ENCODE assay signal across 9 mouse cellular contexts in the genomic region with DNA sequence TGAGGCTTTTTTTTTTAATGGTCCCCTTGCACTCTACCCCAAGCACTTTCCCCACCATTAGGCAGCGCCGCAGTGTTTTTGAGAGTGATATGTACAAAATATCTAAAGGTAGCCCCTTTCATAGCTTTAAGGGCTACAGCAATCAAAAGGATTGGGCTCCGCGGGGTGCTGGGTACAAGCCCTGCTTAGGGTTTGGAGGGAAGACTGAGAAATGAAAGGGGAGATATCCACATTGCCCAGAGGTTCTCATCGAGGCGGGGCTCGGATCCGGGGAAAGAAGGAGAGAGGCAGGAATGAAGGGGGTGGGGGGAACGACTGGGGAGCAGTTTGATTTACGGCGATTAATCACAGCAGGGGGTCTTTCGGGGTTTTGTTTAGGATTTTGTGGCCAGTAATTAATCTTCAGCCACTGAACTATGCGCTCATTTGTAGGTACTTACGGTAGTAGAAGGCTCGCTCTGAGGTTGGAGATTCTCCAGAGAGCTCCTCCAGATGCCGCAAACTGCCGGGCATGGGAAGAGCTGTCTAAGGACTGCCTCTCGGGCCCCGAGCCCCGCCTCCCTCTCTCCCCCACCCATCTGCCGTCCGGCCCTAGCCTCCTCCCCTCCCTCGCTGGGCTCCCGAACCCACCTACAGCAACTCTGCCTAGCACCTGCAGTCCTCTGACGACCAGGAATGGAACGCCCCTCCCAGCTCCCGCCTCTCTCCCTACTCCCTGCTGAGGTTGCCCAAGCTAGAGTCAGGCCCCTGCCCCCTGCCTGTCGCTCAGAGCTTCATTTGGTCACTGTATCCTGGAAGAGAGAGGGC. TPM values are rescaled to one million over a fixed set of nuclear protein-coding genes. Genes with fewer than 3 reads are reported as not detected.
DNase-seq lines count a peak whose midpoint lies in the region; ATAC-seq and TF ChIP-seq lines count a peak whose summit lies in the region.
"Had no signal": no experiment of that assay in that cellular context is flagged by ENCODE, and none has a peak within 500 bp of the region (broad histone marks: within the 10 kb centered on the region; RNA-seq: fewer than 3 reads in every experiment).

A gene (minus strand): TSS at position 537 of the 807 bp plus-strand sequence.

- peak within 1 kb of the TSS; percentile 69 for H3K4me2 ChIP-seq in heart, embryonic 14.5 days (ENCODE audit: low read length)

- no peaks in the 10 kb centered on the region for H3K36me3 ChIP-seq in heart, embryonic 14.5 days (ENCODE audit: control insufficient read depth, insufficient read depth, low read length)

- DNase-seq in cerebellum, adult 2 months = peak; percentile 5 to 9
- DNase-seq in cerebellum, adult 9-10 months = no peak
- peak; percentile 34 for DNase-seq in embryo, embryonic 11.5 days (ENCODE audit: low read depth, low spot score)
- peak; percentile 25 for DNase-seq in kidney, postnatal 14 days
- DNase-seq in lung, adult 2 months = peak; percentile 4
- peak; percentile 68 for DNase-seq in retina, embryonic 14.5 days (ENCODE audit: low spot score)

- no peaks in the 10 kb centered on the region for H3K4me1 ChIP-seq in cerebellum, adult 2 months (ENCODE audit: control insufficient read depth, insufficient read depth, low read length)
- H3K4me1 ChIP-seq in heart, embryonic 14.5 days (ENCODE audit: control insufficient read depth in 2 of 2, insufficient read depth in 2 of 2, low read length in 2 of 2) = no peaks in the 10 kb centered on the region
- H3K4me1 ChIP-seq in lung, adult 2 months (ENCODE audit: control insufficient read depth, insufficient read depth, low read length) = no peaks in the 10 kb centered on the region

- H3K27me3 ChIP-seq in cerebellum, adult 2 months (ENCODE audit: control insufficient read depth, insufficient read depth, low read length) = no peaks in the 10 kb centered on the region
- H3K27me3 ChIP-seq in heart, embryonic 14.5 days (ENCODE audit: control insufficient read depth, insufficient read depth, low read length) = no peaks in the 10 kb centered on the region

- H3K4me3 ChIP-seq in cerebellum, adult 2 months (replicated peaks; ENCODE audit: insufficient read depth, low read depth, low read length) = peak within 1 kb of the TSS; percentile 49
- peak within 1 kb of the TSS; percentile 26 to 36 for H3K4me3 ChIP-seq in heart, embryonic 14.5 days (ENCODE audit: control insufficient read depth in 1 of 2, insufficient read depth in 1 of 2, low read depth in 1 of 2, low read length in 2 of 2)
- peak within 1 kb of the TSS; percentile 23 for H3K4me3 ChIP-seq in lung, adult 2 months (replicated peaks; ENCODE audit: extremely low read depth, low read depth, low read length)

- no peak within 1 kb of the TSS; the same call in 1 of the 2 replicates for H3K9ac ChIP-seq in heart, embryonic 14.5 days (ENCODE audit: low read length)

- ATAC-seq in heart, embryonic 14.5 days (ENCODE audit: insufficient number of reproducible peaks, insufficient read depth, low FRiP score, low read depth) = peak; percentile 71
- ATAC-seq in erythroid progenitor cell, adult 5-6 weeks (replicated peaks; ENCODE audit: low FRiP score, poor library complexity, severe bottlenecking) = no peak

- H3K9me3 ChIP-seq in heart, embryonic 14.5 days (ENCODE audit: control insufficient read depth, low read length) = no peaks in the 10 kb centered on the region

- TF ChIP-seq POLR2A in cerebellum, adult 2 months (IDR thresholded peaks at IDR 0.05; ENCODE audit: borderline replicate concordance, insufficient read depth, low read length) = no peak
- no peak for TF ChIP-seq POLR2A in lung, adult 2 months (IDR thresholded peaks at IDR 0.05; ENCODE audit: borderline replicate concordance, extremely low read depth, low read depth, low read length)

- WGBS in cerebellum, adult 2 months = 18% methylated on average over 25 of the region's 28 CpGs
- 23% methylated on average over 28 of the region's 28 CpGs for WGBS in heart, embryonic 14.5 days
- 27% methylated on average over 28 of the region's 28 CpGs for WGBS in lung, adult 2 months

- no peak for TF ChIP-seq CTCF in cerebellum, adult 2 months (IDR thresholded peaks at IDR 0.05; ENCODE audit: borderline replicate concordance, insufficient read depth, low read depth, low read length)
- no peak for TF ChIP-seq CTCF in lung, adult 2 months (IDR thresholded peaks at IDR 0.05; ENCODE audit: insufficient read depth, low read length)

- H3K27ac ChIP-seq in cerebellum, adult 2 months (ENCODE audit: insufficient read depth, low read length) = no peak within 1 kb of the TSS
- H3K27ac ChIP-seq in heart, embryonic 14.5 days (replicated peaks in 1 of 2; ENCODE audit: control insufficient read depth in 1 of 2, insufficient read depth in 1 of 2, low read depth in 2 of 2, low read length in 2 of 2) = no peak within 1 kb of the TSS

RNA-seq across cellular contexts. Expression of the gene that starts here (rescaled TPM):
- polyA plus RNA-seq in cerebellum, adult 2 months (2012; rRNA removed) = 8.2 and 11.7 TPM in 2 replicates
- polyA plus RNA-seq in heart, embryonic 14.5 days (2014; fragmentation: Nextera tagmentation; extraction: Ambion mirVana) = 3.2 and 4.3 TPM in 2 replicates
- 0.86 and 1.1 TPM in 2 replicates for polyA plus RNA-seq in lung, adult 2 months (2012; rRNA removed)
- total RNA-seq in erythroid progenitor cell, adult 5-6 weeks (2015; ENCODE audit: low replicate concordance) = not detected in 2 replicates
- not detected in 2 replicates for total RNA-seq in erythroid progenitor cell, adult 5-6 weeks (2017; ENCODE audit: low replicate concordance)
- polyA plus RNA-seq: C2C12 had no signal
